Mouse (Mus musculus): ENCODE results near the gene Cyp2b19. TPM values are rescaled to one million over a fixed set of nuclear protein-coding genes. Genes with fewer than 3 reads are reported as not detected.

Gene Cyp2b19
- not detected in 2 replicates for polyA plus RNA-seq (2012; rRNA removed)

DNA sequence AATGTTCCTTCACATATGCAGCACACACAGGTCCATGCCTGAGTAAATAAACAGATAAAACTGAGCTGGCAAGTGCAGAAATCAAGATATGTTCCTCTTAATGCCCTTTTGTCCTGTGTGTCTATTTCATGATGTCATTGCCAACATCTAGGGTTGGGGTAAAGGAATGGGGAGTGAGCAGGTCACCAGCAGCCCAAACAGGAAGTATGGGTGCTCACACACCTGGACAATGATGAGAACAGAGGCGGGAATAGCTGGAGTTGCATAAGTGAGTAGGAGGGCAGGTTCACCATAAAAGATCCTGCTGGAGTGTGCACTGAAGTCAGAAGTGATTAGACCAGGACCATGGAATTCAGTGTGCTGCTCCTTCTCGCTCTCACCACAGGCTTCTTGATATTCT, at the start of gene Cyp2b19:
Gene Cyp2b19 (plus strand): TSS at position 301 of the 400 bp plus-strand sequence.

DNA sequence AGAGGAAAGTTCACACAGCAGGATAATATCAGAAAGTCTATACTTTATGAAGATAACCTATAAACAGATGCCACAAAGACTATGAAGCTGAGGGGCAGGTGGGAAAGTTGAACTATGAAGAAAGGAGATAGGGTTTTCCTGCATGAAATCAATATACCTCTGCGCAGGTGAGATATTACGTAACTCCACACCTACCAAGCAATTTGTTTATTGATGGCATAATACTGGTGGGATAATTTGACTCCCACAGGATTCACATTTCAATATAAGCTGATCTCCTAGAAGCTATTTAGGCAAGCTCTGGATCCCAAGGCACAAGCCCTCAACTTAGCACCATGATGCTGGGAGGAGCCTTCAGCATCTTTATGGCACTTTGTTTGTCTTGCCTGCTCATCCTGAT, 51.6 kb downstream of the Cyp2b19 start, which contains the start of gene Cyp2g1:
Gene Cyp2g1 (plus strand): TSS at position 301 of the 400 bp plus-strand sequence.

Other genes starting within 250 kb of the Cyp2b19 start
- not detected in 2 replicates for gene Nlrp9a, start 222.1 kb upstream of the Cyp2b19 start, polyA plus RNA-seq (2012; rRNA removed)
- gene Vmn1r185, start 138.7 kb upstream of the Cyp2b19 start, polyA plus RNA-seq (2012; rRNA removed) = not detected in 2 replicates
- gene Cyp2b23, start 70.7 kb upstream of the Cyp2b19 start, polyA plus RNA-seq (2012; rRNA removed) = not detected in 2 replicates
- 0.15 and 0.48 TPM in 2 replicates for gene Cyp2g1, start 51.8 kb downstream of the Cyp2b19 start, polyA plus RNA-seq (2012; rRNA removed)
- 8.6 and 12.4 TPM in 2 replicates for gene Cyp2a5, start 78.2 kb downstream of the Cyp2b19 start, polyA plus RNA-seq (2012; rRNA removed)
- gene Cyp2a22, start 182.2 kb downstream of the Cyp2b19 start, polyA plus RNA-seq (2012; rRNA removed) = 13.9 and 15.2 TPM in 2 replicates